Mouse (Mus musculus) erythroid progenitor cell, adult 5-6 weeks (primary cell): ENCODE results near the gene Nemf. TPM values are rescaled to one million over a fixed set of nuclear protein-coding genes. Genes with fewer than 3 reads are reported as not detected.
"Not testable (repeated sequence)": the region's sequence is repeated elsewhere in the genome, so short reads cannot be mapped to it uniquely, and the experiment has no call there.

ENCODE experiments used
- ATAC-seq: replicated peaks from 2 replicates; pipeline ENCODE4 v1.8.0; 2016; ENCODE audit warnings: moderate number of reproducible peaks, mild to moderate bottlenecking, moderate TSS enrichment, inconsistent platforms; ENCODE audit not compliant: poor library complexity, low FRiP score, severe bottlenecking
- total RNA-seq, 2 experiments: library from RNA; stranded (forward) in 1 of 2; stranded (reverse) in 1 of 2; fragments of 150-400 nt in 1 of 2; fragments of 186-747, 209-891 nt in 1 of 2; gene quantifications; 2 replicates each; pipeline versions ENCODE4 v1.2.3 to v1.2.4; 2015 to 2017; ENCODE audit warnings: low replicate concordance in 2 of 2

The Nemf gene
- total RNA-seq, 2 experiments from 2014 or later = 56.6 to 79.0 TPM

- no peak for ATAC-seq
These were observed 17.1 kb upstream of the Nemf start for GRCm38 (mm10) chr12:69373850-69374766.

- ATAC-seq = peak; percentile 43; the same call in 1 of the 2 replicates
These were observed 15.9 kb upstream of the Nemf start for GRCm38 (mm10) chr12:69372731-69373331.

GRCm38 (mm10) chr12:69371854-69372671 is 15.1 kb upstream of the Nemf start, which contains the start of the genes Arf6 and Gm9887:
Gene Arf6 (plus strand): TSS chr12:69372150.
Gene Gm9887 (minus strand): TSS chr12:69372458.
- peak; percentile 84 for ATAC-seq

- peak; percentile 75 for ATAC-seq
These were observed 14.5 kb upstream of the Nemf start for GRCm38 (mm10) chr12:69371421-69371853.

GRCm38 (mm10) chr12:69370936-69371335 is 14.0 kb upstream of the Nemf start:
- no peak for ATAC-seq

GRCm38 (mm10) chr12:69367557-69367956 is 10.6 kb upstream of the Nemf start:
- ATAC-seq = no peak

- ATAC-seq = no peak
These were observed 9.5 kb upstream of the Nemf start for GRCm38 (mm10) chr12:69366424-69366823.

- ATAC-seq = no peak
These were observed 8.8 kb upstream of the Nemf start for GRCm38 (mm10) chr12:69365757-69366156.

- ATAC-seq = peak; percentile 80
These were observed 7.2 kb upstream of the Nemf start for GRCm38 (mm10) chr12:69363899-69364762.

- ATAC-seq = not testable (repeated sequence)
These were observed 6.1 kb upstream of the Nemf start for GRCm38 (mm10) chr12:69363110-69363509.

GRCm38 (mm10) chr12:69362388-69362787 is 5.4 kb upstream of the Nemf start:
- ATAC-seq = 0 out of 2 replicates have a peak, but pooled peaks have one; percentile 5

GRCm38 (mm10) chr12:69361919-69362318 is 5.0 kb upstream of the Nemf start:
- ATAC-seq = no peak

GRCm38 (mm10) chr12:69360997-69361899 is 4.3 kb upstream of the Nemf start:
- ATAC-seq = peak; percentile 82

- no peak for ATAC-seq
These were observed 3.7 kb upstream of the Nemf start for GRCm38 (mm10) chr12:69360655-69360996.

- peak; percentile 36 for ATAC-seq
These were observed 308 bp upstream of the Nemf start for GRCm38 (mm10) chr12:69357300-69357646.

- ATAC-seq = no peak
These were observed 5.3 kb downstream of the Nemf start for GRCm38 (mm10) chr12:69351685-69352084.

GRCm38 (mm10) chr12:69349928-69350327 is 7.0 kb downstream of the Nemf start:
- no peak for ATAC-seq

- ATAC-seq = peak; percentile 85
These were observed 23.4 kb downstream of the Nemf start for GRCm38 (mm10) chr12:69333547-69333946.
